Comparison of ENCODE assay signal across 19 mouse cellular contexts in genomic region chr5:115957177-115957576, GRCm38 (mm10).
A peak's percentile ranks its signal among the peaks of the same experiment; 100 is the strongest.
DNase-seq lines count a peak whose midpoint lies in the region; ATAC-seq and TF ChIP-seq lines count a peak whose summit lies in the region.
"Had no signal": no experiment of that assay in that cellular context is flagged by ENCODE, and none has a peak within 500 bp of the region (broad histone marks: within the 10 kb centered on the region; RNA-seq: fewer than 3 reads in every experiment).

No protein-coding gene starts in this region.

- TF ChIP-seq RAD21 in CH12.LX (IDR thresholded peaks at IDR 0.05; ENCODE audit: low read depth, low read length) = no peak

- H3K36me3 ChIP-seq in CH12.LX (replicated peaks in 1 of 2; ENCODE audit: control insufficient read depth in 1 of 2, insufficient read depth in 1 of 2, low read length in 1 of 2) = peaks cover 57 to 95% of the 10 kb centered on the region in 2 experiments

- H3K4me3 ChIP-seq in left cerebral cortex, adult 2 months = no peak overlapping the region
- no peak overlapping the region for H3K4me3 ChIP-seq in CH12.LX (replicated peaks in 1 of 3; ENCODE audit: low read depth in 2 of 3, low read length in 2 of 3, poor library complexity in 1 of 3)
- H3K4me3 ChIP-seq: embryonic facial prominence, embryonic 13.5 days; heart, embryonic 13.5 days; limb, embryonic 12.5 days; stomach, embryonic 15.5 days had no signal

- no peaks in the 10 kb centered on the region for H3K79me2 ChIP-seq in CH12.LX (replicated peaks; ENCODE audit: control insufficient read depth, extremely low read depth, insufficient read depth, poor library complexity, severe bottlenecking)

- TF ChIP-seq CTCF in left cerebral cortex, adult 2 months (IDR thresholded peaks at IDR 0.05) = peak; percentile 23
- peak in 1 of 2 experiments; percentile 14; a peak in 1 of 4 replicates for TF ChIP-seq CTCF in CH12.LX (conservative IDR thresholded peaks at IDR 0.05 in 1 of 2, IDR thresholded peaks at IDR 0.05 in 1 of 2; ENCODE audit: low read depth in 2 of 2, low read length in 2 of 2)

- intact Hi-C loops in left cerebral cortex, adult 2 months (cut with DNase I) = no loop called here
- intact Hi-C loops in left cerebral cortex, postnatal 14 days (cut with DNase I) = no loop called here

- H3K4me2 ChIP-seq in CH12.LX (ENCODE audit: insufficient read depth, low read depth, poor library complexity, severe bottlenecking) = no peak overlapping the region
- H3K4me2 ChIP-seq: embryonic facial prominence, embryonic 13.5 days; heart, embryonic 13.5 days; limb, embryonic 12.5 days; stomach, embryonic 15.5 days had no signal

- in situ Hi-C loops in CH12.LX (cut with MboI; ENCODE audit: low pct_ligation_motif_present, low pct_unique_long_range_greater_than_20kb, low sequenced_read_pairs) = no loop called here

- H3K27ac ChIP-seq in left cerebral cortex, adult 2 months = no peak overlapping the region
- H3K27ac ChIP-seq in CH12.LX (ENCODE audit: insufficient read depth, low read depth) = no peak overlapping the region
- H3K27ac ChIP-seq: embryonic facial prominence, embryonic 13.5 days; heart, embryonic 13.5 days; limb, embryonic 12.5 days; stomach, embryonic 15.5 days had no signal

- dilution Hi-C loops in CH12.LX (cut with MboI; ENCODE audit: extremely low pct_ligation_motif_present, extremely low pct_unique_long_range_greater_than_20kb, low sequenced_read_pairs) = no loop called here

- no peak for TF ChIP-seq EP300 in CH12.LX (IDR thresholded peaks at IDR 0.05; ENCODE audit: low read length)

- ATAC-seq in CD4-positive, CD25-positive, alpha-beta regulatory T cell, adult 4 months = no peak
- ATAC-seq: forebrain, embryonic 16.5 days had no signal

- no peak for TF ChIP-seq POLR2A in CH12.LX (IDR thresholded peaks at IDR 0.05; ENCODE audit: low read depth, low read length)

- no peaks in the 10 kb centered on the region for H3K27me3 ChIP-seq in CH12.LX (replicated peaks)
- H3K27me3 ChIP-seq: embryonic facial prominence, embryonic 13.5 days; heart, embryonic 13.5 days; limb, embryonic 12.5 days; stomach, embryonic 15.5 days had no signal

- H3K4me1 ChIP-seq in CH12.LX (ENCODE audit: control insufficient read depth in 1 of 2, insufficient read depth in 2 of 2) = no peaks in the 10 kb centered on the region
- H3K4me1 ChIP-seq: embryonic facial prominence, embryonic 13.5 days; heart, embryonic 13.5 days; limb, embryonic 12.5 days; stomach, embryonic 15.5 days had no signal

- peaks cover 13% of the 10 kb centered on the region for H3K9me3 ChIP-seq in CH12.LX (replicated peaks; ENCODE audit: low read length)
- H3K9me3 ChIP-seq: heart, embryonic 13.5 days; stomach, embryonic 15.5 days had no signal

- peak; percentile 21 for DNase-seq in CD4-positive, CD25-positive, alpha-beta regulatory T cell, adult 2 months (ENCODE audit: low read depth, low spot score)
- no peak for DNase-seq in left cerebral cortex, adult 2 months (ENCODE audit: extremely low spot score in 1 of 2, low spot score in 2 of 2)
- no peak for DNase-seq in left cerebral cortex, postnatal 14 days (ENCODE audit: low spot score in 2 of 2)
- peak; percentile 5 for DNase-seq in CH12.LX (ENCODE audit: extremely low read depth)
- peak; percentile 40 for DNase-seq in induced T-regulatory cell, adult 2 months (ENCODE audit: low read depth)
- DNase-seq in embryo, embryonic 10.5 days (ENCODE audit: low spot score) = no peak
- DNase-seq in cerebellum, adult 11-12 months = no peak
- DNase-seq: adrenal gland, adult 8-10 months; cerebellum, adult 11 months; heart, postnatal 4 days; kidney, adult 9 months; midbrain, embryonic 14.5 days; thymus, postnatal 14 days had no signal

- H3K9ac ChIP-seq in CH12.LX (ENCODE audit: insufficient read depth, low read depth) = no peak overlapping the region
- H3K9ac ChIP-seq: embryonic facial prominence, embryonic 13.5 days; heart, embryonic 13.5 days; limb, embryonic 12.5 days; stomach, embryonic 15.5 days had no signal

TF ChIP-seq in CH12.LX, 34 proteins besides CTCF, POLR2A, EP300 and RAD21:
- no peak for TF ChIP-seq ZKSCAN1 (IDR thresholded peaks at IDR 0.05; ENCODE audit: borderline replicate concordance, low read depth, low read length)
- TF ChIP-seq SMC3 (IDR thresholded peaks at IDR 0.05; ENCODE audit: low read depth, low read length) = no peak
- TF ChIP-seq JUND (conservative IDR thresholded peaks at IDR 0.05; ENCODE audit: low read depth, low read length) = no peak
- no peak for TF ChIP-seq ZNF384 (IDR thresholded peaks at IDR 0.05; ENCODE audit: low read depth, low read length)
- no peak for TF ChIP-seq KAT2A (IDR thresholded peaks at IDR 0.05; ENCODE audit: insufficient replicate concordance, low read length)

Comparison
In these comparisons a context has a peak if more than half of its experiments do, and no peak if none do; other contexts are left out.
1. DNase-seq: peak in CD4-positive, CD25-positive, alpha-beta regulatory T cell, adult 2 months (single experiment), CH12.LX (single experiment) and induced T-regulatory cell, adult 2 months (single experiment); none in left cerebral cortex, adult 2 months (0 of 2), left cerebral cortex, postnatal 14 days (0 of 2), embryo, embryonic 10.5 days (single experiment) and cerebellum, adult 11-12 months (single experiment).